Mouse (Mus musculus) mesoderm, embryonic 11.5 days (tissue): ENCODE measurements at regions not wholly inside any gene's neighbourhood (a gene's known extent, or its start where the extent isn't known, plus 50 kb on each side); places are given as distances from the start of the nearest gene placed in this dataset.

Experiments
- DNase-seq: peaks from one replicate; pipeline ENCODE4 v3.0.0-alpha.2; 2012; ENCODE audit warnings: low read depth, low spot score

DNA sequence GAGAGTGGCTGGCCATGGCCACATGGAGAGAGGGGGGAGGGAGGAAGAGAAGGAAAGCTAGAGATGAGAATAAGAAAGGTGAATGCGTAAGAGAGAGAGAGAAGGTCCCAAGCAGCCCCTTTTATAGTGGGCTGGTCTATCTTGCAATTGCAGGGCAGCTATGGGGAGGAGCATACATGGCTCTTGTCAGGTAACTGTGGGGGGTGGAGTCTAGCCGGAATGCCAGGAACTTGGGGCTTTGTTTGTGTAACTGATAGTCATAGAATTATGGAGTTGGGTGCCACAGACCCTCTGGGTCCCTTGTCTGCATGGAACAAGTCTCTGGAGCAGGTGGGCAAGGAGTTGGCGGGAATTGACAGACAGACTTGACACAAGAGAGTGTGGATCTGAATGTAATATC, 2151.8 kb downstream of the 4930444P10Rik start:
- DNase-seq: no peak

DNA sequence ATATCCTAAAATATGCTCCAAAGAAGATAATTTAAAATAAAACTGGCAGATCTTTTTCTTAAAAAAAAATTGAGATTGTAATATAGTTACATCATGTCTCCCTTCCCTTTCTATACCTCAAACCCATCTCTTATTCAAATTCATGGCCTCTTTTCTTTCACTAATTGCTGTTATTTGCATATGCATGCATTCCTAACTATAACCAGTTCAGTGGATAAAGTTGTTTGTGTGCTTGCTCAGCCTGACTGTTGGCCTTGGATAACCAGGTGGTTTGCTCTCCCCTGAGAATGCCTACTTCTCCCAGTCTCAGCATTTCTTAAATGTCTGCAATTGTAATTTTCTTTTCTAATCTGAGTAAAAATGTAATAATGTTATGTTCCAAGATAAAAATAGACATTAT, 2154.8 kb downstream of the 4930444P10Rik start:
- DNase-seq: no peak

DNA sequence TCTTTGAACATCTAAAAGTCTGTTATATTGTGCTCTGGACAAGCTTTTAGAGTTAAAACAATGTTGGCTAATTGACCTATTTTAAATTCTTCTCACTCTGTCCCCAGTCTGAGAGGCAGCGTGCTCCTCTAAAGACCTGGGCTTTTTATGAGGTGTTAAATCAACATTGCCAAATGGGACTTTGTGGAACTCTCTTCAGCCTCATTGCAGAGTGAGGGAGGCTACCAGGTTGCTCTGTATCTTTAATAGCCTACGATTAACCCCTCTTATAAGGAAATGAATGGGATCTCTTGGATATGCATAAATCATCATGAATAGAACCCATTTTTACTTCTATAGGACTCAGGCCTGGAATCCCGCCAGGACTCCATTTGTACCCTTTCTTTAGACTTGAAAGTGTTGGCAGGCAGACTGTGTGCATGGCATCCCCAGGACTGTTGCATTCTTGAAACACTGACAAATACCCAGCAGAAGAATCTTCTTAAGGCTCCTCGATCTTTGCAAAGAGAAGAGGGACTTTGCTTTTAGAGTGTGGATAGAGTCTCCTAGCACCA, 2157.1 kb downstream of the 4930444P10Rik start:
- peak; percentile 35 for DNase-seq

DNA sequence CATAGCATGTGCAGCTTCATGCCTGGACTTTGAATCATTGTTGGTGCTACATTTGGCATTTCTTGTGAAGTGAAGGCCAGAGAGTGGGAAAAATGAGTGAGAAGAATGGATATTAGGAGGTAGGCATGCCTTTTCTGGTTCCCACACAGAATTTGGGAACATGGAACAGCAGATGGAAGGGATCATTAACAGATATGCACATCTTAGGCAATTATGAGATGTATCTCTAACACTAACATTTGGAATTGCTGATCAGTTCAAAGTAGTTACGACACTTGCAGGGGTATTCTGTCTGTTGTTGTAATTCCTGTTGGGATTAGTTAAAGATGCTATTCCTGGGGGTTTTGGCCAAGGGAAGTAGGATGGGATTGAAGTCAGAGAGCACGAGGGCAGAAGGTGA, 2164.4 kb downstream of the 4930444P10Rik start:
- DNase-seq: no peak

DNA sequence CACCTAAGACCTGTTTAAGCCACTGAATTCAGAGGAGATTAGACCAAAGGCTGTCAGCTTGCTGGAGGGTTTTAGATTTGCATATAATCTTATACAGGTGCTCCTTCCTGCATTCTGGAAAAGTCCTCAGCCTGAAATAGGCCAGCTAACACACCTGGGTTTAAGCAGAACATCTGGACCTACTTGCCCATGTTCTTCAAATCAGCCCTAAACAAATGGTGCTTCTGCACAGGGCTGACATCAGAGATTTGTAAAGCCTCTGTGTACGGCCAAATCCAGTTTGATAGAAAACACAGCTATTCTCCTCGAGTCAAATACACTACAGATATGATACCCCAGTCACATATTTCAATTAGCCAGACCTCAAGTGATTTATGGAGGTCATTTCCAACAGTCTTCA, 2165.2 kb downstream of the 4930444P10Rik start:
- no peak for DNase-seq

DNA sequence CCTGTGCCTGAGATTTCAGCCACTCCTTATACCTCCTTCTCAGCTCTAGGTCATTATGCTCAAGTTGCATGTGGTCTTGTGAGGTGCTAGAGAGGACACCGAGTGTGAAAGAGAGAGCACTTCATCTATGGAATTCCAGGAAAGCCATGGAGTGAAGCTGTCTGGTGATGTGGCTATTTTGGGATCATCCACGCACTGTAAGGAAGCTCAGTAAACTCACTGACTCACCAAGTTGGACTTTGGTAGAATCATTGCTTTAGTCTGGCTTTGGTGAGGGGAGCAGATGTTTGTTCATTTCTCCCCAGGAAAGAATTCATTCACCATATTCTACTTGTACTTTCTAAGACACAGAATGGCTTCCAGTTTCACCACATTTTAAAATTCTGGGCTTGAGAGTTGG, 2167.1 kb downstream of the 4930444P10Rik start:
- DNase-seq: no peak

- no peak for DNase-seq
These were observed 2177.9 kb downstream of the 4930444P10Rik start for GRCm38 (mm10) chr1:13915216-13915615.

- DNase-seq: no peak
These were observed 2214.0 kb downstream of the 4930444P10Rik start for GRCm38 (mm10) chr1:13879126-13879525.

- DNase-seq: no peak
These were observed 2219.2 kb downstream of the 4930444P10Rik start for GRCm38 (mm10) chr1:13873925-13874324.

GRCm38 (mm10) chr1:13872536-13872935, 2220.6 kb downstream of the 4930444P10Rik start:
- no peak for DNase-seq

- no peak for DNase-seq
These were observed 2222.4 kb downstream of the 4930444P10Rik start for GRCm38 (mm10) chr1:13870631-13871286.

GRCm38 (mm10) chr1:13865713-13866112, 2227.4 kb downstream of the 4930444P10Rik start:
- no peak for DNase-seq

- DNase-seq: no peak
These were observed 2229.4 kb downstream of the 4930444P10Rik start for GRCm38 (mm10) chr1:13863712-13864111.

DNA sequence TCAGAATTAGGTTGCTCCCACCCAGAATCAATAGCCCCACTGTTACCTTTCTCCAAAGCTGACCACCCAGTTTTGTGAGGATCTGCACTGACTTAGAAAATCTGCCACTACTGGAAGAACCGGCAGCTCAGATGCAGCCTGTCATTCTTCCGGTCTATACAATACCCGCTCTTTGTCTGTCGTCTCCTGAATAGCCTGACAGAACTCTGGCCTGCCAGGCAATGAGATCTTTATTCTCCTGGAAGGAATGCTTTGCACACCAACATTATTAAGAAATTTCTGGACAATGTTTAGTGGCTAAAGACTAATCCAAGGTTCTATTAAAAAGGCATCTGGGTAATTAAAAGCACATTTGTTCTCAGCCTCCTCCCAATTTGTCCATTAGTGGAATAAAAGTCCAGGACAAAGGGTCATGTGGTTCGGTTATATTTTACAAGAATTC, 2232.0 kb downstream of the 4930444P10Rik start:
- DNase-seq: peak; percentile 34

- no peak for DNase-seq
These were observed 2232.7 kb downstream of the 4930444P10Rik start for GRCm38 (mm10) chr1:13860469-13860868.

DNA sequence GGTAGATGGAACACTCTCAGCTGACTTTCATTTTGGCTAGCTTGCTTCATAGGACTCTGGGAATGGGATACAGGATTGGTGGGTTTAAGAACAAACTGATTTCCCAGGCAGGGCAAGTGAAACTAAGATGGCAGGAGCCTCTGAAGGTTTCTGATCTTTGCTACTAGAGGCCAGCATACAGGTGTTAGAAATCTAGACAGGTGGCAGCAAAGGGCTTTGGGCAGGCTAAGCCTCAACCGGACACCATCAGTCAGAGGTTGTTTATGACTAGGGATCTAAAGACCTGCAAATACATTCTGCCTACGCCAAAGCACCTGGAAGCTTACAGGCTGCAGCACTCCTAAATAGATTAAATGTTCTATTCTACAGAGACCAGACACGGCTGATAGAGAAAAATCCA, 2233.4 kb downstream of the 4930444P10Rik start:
- DNase-seq: no peak

- no peak for DNase-seq
These were observed 2234.6 kb downstream of the 4930444P10Rik start for GRCm38 (mm10) chr1:13858371-13859018.

GRCm38 (mm10) chr1:13856998-13857397, 2236.1 kb downstream of the 4930444P10Rik start:
- DNase-seq: no peak

DNA sequence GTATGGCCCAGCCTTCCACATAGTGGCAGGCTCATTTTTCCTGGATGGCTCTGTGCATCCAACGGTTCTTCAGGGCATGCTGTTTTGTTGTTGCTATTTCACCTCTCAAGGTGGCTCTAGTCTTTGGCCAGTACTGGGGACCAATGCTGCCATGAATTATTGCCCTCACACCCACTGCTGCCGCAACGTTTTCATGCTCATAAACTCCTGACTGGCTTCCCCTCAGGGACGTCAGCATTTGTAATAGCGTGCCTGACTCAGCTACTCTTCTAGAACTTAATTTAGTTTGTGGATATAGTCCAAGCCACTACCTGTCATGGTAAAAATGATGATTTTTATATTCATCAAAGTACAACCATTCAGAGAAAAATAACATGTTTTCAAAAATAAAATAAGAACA, 2242.0 kb downstream of the 4930444P10Rik start:
- no peak for DNase-seq

DNA sequence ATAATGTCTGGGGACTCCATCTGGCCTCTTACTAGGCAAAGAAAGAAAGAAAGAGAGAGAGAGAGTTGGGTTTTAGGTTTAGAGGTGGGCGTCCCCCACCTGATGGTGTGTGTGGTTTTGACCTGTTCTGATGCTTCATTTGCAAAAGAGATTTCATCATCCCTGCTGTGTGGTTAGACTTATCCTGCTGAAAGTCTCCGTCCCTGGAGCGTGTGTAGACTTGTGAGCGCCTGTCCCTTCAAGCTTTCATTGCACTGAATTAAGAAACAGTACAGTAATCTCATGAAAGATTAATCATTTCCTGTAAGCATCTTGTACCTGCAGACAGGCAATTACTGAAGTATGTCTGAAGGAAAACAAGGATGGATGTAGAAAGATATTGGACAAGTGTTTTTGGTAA, 2244.1 kb downstream of the 4930444P10Rik start:
- no peak for DNase-seq

DNA sequence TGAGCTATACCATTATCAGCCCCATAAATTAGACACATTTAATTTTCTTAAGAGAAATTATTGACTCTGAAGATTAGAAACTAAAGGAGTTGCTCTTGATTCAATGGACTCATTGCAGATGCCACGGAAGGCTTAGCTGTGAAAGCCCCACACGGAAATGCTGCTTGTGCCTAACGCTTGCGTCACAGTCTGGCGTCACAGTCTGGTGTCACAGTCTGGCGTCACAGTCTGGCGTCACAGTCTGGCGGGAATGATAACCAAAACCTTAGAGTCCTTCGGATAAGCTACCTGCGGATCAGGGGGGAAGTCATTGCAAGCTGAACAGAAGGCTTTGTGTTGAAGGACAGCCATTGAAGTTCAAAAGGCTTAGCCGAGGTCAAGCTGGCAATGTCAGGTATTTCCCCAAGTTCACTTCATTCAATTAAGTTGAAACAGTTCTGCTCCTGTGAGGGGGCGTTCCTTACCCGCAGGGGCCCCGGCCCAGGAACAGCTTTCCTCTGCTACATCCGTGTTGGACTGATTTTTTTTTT, 2246.7 kb downstream of the 4930444P10Rik start:
- DNase-seq: peak; percentile 23

DNA sequence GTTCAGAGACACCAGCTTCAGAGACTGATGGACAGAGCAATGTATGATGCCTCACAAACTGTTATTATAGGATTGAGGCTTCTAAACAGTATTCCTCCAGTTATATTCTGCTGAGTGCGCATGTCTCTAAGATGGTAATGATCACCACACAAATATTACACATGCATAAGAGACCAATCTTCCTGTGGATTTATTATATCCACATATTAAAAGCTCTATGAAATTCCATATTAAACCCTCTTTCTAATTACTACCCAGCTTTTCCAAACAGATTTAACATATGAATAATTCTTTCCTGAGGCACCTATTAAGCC, 2252.9 kb downstream of the 4930444P10Rik start:
- DNase-seq: no peak
